Mouse (Mus musculus) kidney, embryonic 15.5 days (tissue): ENCODE results near the gene Slc29a1. TPM values are rescaled to one million over a fixed set of nuclear protein-coding genes. Genes with fewer than 3 reads are reported as not detected.

Source experiments
- ATAC-seq: fragments of 200-750 bp; cut with Nextera tagmentation; replicated peaks from 2 replicates; pipeline ENCODE4 v1.8.0; 2017; ENCODE audit warnings: moderate TSS enrichment; ENCODE audit not compliant: low FRiP score
- H3K27ac ChIP-seq: fragments of 300-500 bp; sonication (generic); 2 replicates; pipeline ENCODE4 v1.5.1; 2015; ENCODE audit warnings: mild to moderate bottlenecking, inconsistent platforms
- H3K27me3 ChIP-seq: fragments of 300-500 bp; sonication (generic); 2 replicates; pipeline ENCODE4 v1.6.1; 2015; ENCODE audit warnings: inconsistent platforms
- H3K36me3 ChIP-seq: fragments of 300-500 bp; sonication (generic); 2 replicates; pipeline ENCODE4 v1.6.1; 2015; ENCODE audit warnings: inconsistent platforms
- H3K4me1 ChIP-seq: fragments of 300-500 bp; sonication (generic); 2 replicates; pipeline ENCODE4 v1.6.1; 2015; ENCODE audit warnings: inconsistent platforms
- H3K4me2 ChIP-seq: fragments of 300-500 bp; sonication (generic); 2 replicates; pipeline ENCODE4 v1.6.1; 2015; ENCODE audit warnings: moderate library complexity, mild to moderate bottlenecking, inconsistent platforms
- H3K4me3 ChIP-seq: fragments of 300-500 bp; sonication (generic); replicated peaks from 2 replicates; pipeline ENCODE4 v1.5.1; 2015; ENCODE audit warnings: mild to moderate bottlenecking, inconsistent platforms
- H3K9ac ChIP-seq: fragments of 300-500 bp; sonication (generic); 2 replicates; pipeline ENCODE4 v1.6.1; 2015; ENCODE audit warnings: mild to moderate bottlenecking, inconsistent platforms
- H3K9me3 ChIP-seq: fragments of 300-500 bp; sonication (generic); replicated peaks from 2 replicates; pipeline ENCODE4 v1.6.1; 2016; ENCODE audit warnings: inconsistent platforms
- WGBS: fragments of 180-500 bp; shearing (Covaris S2); methylation state at CpG from one replicate; pipeline ENCODE4 v1.1.7; 2015; ENCODE audit warnings: mixed read lengths; 5-methylcytosine and 5-hydroxymethylcytosine counted together
- polyA plus RNA-seq: library from polyadenylated mRNA; unstranded; fragments of >200 nt; fragmentation: Nextera tagmentation; extraction: Ambion mirVana; gene quantifications from 2 replicates; pipeline ENCODE4 v1.2.1, GENCODE M21; 2015

Slc29a1 gene
- polyA plus RNA-seq, 1 experiment from 2014 or later, result 102 TPM

GRCm38 (mm10) chr17:45594881-45595735 is 4.3 kb downstream of the Slc29a1 start:
- peak overlapping the region; percentile 48; the same call in 1 of the 2 replicates for H3K27ac ChIP-seq
- peak; percentile 83 for ATAC-seq
- WGBS, result under 1% methylated on average over 57 of the region's 58 CpGs

GRCm38 (mm10) chr17:45594195-45594594 is 5.2 kb downstream of the Slc29a1 start:
- Histone ChIP-seq H3K9ac (no peak overlapping the region), H3K27me3 (no peaks in the 10 kb centered on the region), H3K4me2 (peak overlapping the region; percentile 99), H3K9me3 (no peaks in the 10 kb centered on the region), H3K27ac (no peak overlapping the region), H3K4me3 (peak overlapping the region; percentile 69), H3K4me1 (peaks cover 74% of the 10 kb centered on the region), H3K36me3 (peaks cover 7% of the 10 kb centered on the region)
- 38% methylated on average over 8 of the region's 8 CpGs for WGBS
- no peak for ATAC-seq

More at GRCm38 (mm10) chr17:45594881-45595735, 4.3 kb downstream of the Slc29a1 start:
- Histone ChIP-seq H3K27me3 (peaks cover 2% of the 10 kb centered on the region), H3K36me3 (no peaks in the 10 kb centered on the region), H3K4me1 (peaks cover 83% of the 10 kb centered on the region), H3K4me2 (peak overlapping the region; percentile 99), H3K4me3 (peak overlapping the region; percentile 69), H3K9ac (peak overlapping the region; percentile 78), H3K9me3 (no peaks in the 10 kb centered on the region)

GRCm38 (mm10) chr17:45593479-45593878 is 5.9 kb downstream of the Slc29a1 start:
- Histone ChIP-seq H3K36me3 (peaks cover 14% of the 10 kb centered on the region), H3K4me1 (peaks cover 70% of the 10 kb centered on the region), H3K27ac (peak overlapping the region; percentile 49; the same call in 1 of the 2 replicates), H3K9ac (0 out of 2 replicates have a peak overlapping the region, but pooled peaks have one; percentile 21), H3K4me2 (peak overlapping the region; percentile 99), H3K4me3 (0 out of 2 replicates have a peak overlapping the region, but pooled peaks have one; percentile 6), H3K9me3 (no peaks in the 10 kb centered on the region), H3K27me3 (no peaks in the 10 kb centered on the region)
- no peak for ATAC-seq
- 34% methylated on average over 8 of the region's 8 CpGs for WGBS

GRCm38 (mm10) chr17:45592606-45593431 is 6.6 kb downstream of the Slc29a1 start:
- Histone ChIP-seq H3K4me3 (0 out of 2 replicates have a peak overlapping the region, but pooled peaks have one; percentile 6), H3K27ac (peak overlapping the region; percentile 49), H3K27me3 (no peaks in the 10 kb centered on the region), H3K36me3 (peaks cover 20% of the 10 kb centered on the region), H3K9me3 (no peaks in the 10 kb centered on the region), H3K9ac (peak overlapping the region; percentile 21), H3K4me1 (peaks cover 70% of the 10 kb centered on the region), H3K4me2 (peak overlapping the region; percentile 99)
- 50% methylated on average over 8 of the region's 8 CpGs for WGBS
- ATAC-seq, result no peak

- peaks cover 66% of the 10 kb centered on the region for H3K4me1 ChIP-seq
Measured at GRCm38 (mm10) chr17:45591701-45592605, 7.5 kb downstream of the Slc29a1 start.

GRCm38 (mm10) chr17:45590410-45590809 is 9.0 kb downstream of the Slc29a1 start:
- ATAC-seq, result no peak
- WGBS, result 73% methylated on average over 6 of the region's 6 CpGs
- Histone ChIP-seq H3K9me3 (no peaks in the 10 kb centered on the region), H3K27me3 (no peaks in the 10 kb centered on the region), H3K4me2 (no peak overlapping the region), H3K4me3 (no peak overlapping the region), H3K36me3 (peaks cover 40% of the 10 kb centered on the region), H3K9ac (no peak overlapping the region), H3K4me1 (peaks cover 58% of the 10 kb centered on the region), H3K27ac (no peak overlapping the region)

More at GRCm38 (mm10) chr17:45591701-45592605, 7.5 kb downstream of the Slc29a1 start:
- Histone ChIP-seq H3K4me3 (0 out of 2 replicates have a peak overlapping the region, but pooled peaks have one; percentile 6), H3K4me2 (peak overlapping the region; percentile 99), H3K27me3 (no peaks in the 10 kb centered on the region), H3K9me3 (no peaks in the 10 kb centered on the region), H3K27ac (peak overlapping the region; percentile 49), H3K9ac (0 out of 2 replicates have a peak overlapping the region, but pooled peaks have one; percentile 21), H3K36me3 (peaks cover 28% of the 10 kb centered on the region)
- ATAC-seq, result no peak
- WGBS, result 46% methylated on average over 16 of the region's 16 CpGs

- Histone ChIP-seq H3K4me2 (no peak overlapping the region), H3K9me3 (no peaks in the 10 kb centered on the region), H3K27ac (no peak overlapping the region), H3K4me1 (peaks cover 59% of the 10 kb centered on the region), H3K36me3 (peaks cover 40% of the 10 kb centered on the region), H3K4me3 (no peak overlapping the region), H3K9ac (no peak overlapping the region), H3K27me3 (no peaks in the 10 kb centered on the region)
- no peak for ATAC-seq
- WGBS, result 88% methylated on average over 8 of the region's 8 CpGs
Measured at GRCm38 (mm10) chr17:45589844-45590243, 9.6 kb downstream of the Slc29a1 start.

- 95% methylated on average over 7 of the region's 7 CpGs for WGBS
- no peak for ATAC-seq
- H3K27me3 ChIP-seq, result no peaks in the 10 kb centered on the region
- H3K9ac ChIP-seq, result no peak overlapping the region
- H3K4me1 ChIP-seq, result peaks cover 59% of the 10 kb centered on the region
- no peaks in the 10 kb centered on the region for H3K9me3 ChIP-seq
- H3K27ac ChIP-seq, result no peak overlapping the region
- H3K36me3 ChIP-seq, result peaks cover 40% of the 10 kb centered on the region
- H3K4me2 ChIP-seq, result no peak overlapping the region
- no peak overlapping the region for H3K4me3 ChIP-seq
Measured at GRCm38 (mm10) chr17:45589236-45589635, 10.2 kb downstream of the Slc29a1 start.

GRCm38 (mm10) chr17:45588370-45588769 is 11.0 kb downstream of the Slc29a1 start:
- H3K4me1 ChIP-seq, result peaks cover 54% of the 10 kb centered on the region
- no peak for ATAC-seq
- peaks cover 40% of the 10 kb centered on the region for H3K36me3 ChIP-seq
- H3K9ac ChIP-seq, result no peak overlapping the region
- H3K4me3 ChIP-seq, result no peak overlapping the region
- H3K9me3 ChIP-seq, result no peaks in the 10 kb centered on the region
- WGBS, result 74% methylated on average over 7 of the region's 7 CpGs
- H3K4me2 ChIP-seq, result no peak overlapping the region
- no peaks in the 10 kb centered on the region for H3K27me3 ChIP-seq
- no peak overlapping the region for H3K27ac ChIP-seq

GRCm38 (mm10) chr17:45586449-45586837 is 13.0 kb downstream of the Slc29a1 start:
- Histone ChIP-seq H3K4me3 (no peak overlapping the region), H3K27me3 (no peaks in the 10 kb centered on the region), H3K4me1 (peaks cover 38% of the 10 kb centered on the region), H3K27ac (peak overlapping the region; percentile 90), H3K9me3 (no peaks in the 10 kb centered on the region), H3K9ac (no peak overlapping the region), H3K4me2 (no peak overlapping the region), H3K36me3 (peaks cover 40% of the 10 kb centered on the region)
- no peak for ATAC-seq
- WGBS, result 95% methylated on average over 3 of the region's 3 CpGs
